Mouse (Mus musculus): ENCODE measurements around the gene Naga. TPM values are rescaled to one million over a fixed set of nuclear protein-coding genes. Genes with fewer than 3 reads are reported as not detected.
A peak's percentile ranks its signal among the peaks of the same experiment; 100 is the strongest.

Gene Naga
- polyA plus RNA-seq, 1 experiment from 2014 or later: 36.5 TPM

GRCm38 (mm10) chr15:82343368-82344287 is 4.9 kb upstream of the Naga start:
- H3K4me2 ChIP-seq: peak overlapping the region; percentile 94
- peak overlapping the region; percentile 78 for H3K4me3 ChIP-seq
- H3K9ac ChIP-seq: peak overlapping the region; percentile 96
- peaks cover 79% of the 10 kb centered on the region for H3K4me1 ChIP-seq
- 81% methylated on average over 27 of the region's 27 CpGs for WGBS (ENCODE audit: insufficient replicate concordance)
- no peaks in the 10 kb centered on the region for H3K27me3 ChIP-seq (replicated peaks)
- H3K27ac ChIP-seq: peak overlapping the region; percentile 100
- H3K36me3 ChIP-seq: peaks cover 41% of the 10 kb centered on the region
- ATAC-seq: no peak
- H3K9me3 ChIP-seq (replicated peaks): no peaks in the 10 kb centered on the region

- peak overlapping the region; percentile 94 for H3K4me2 ChIP-seq
- ATAC-seq: no peak
- H3K27ac ChIP-seq: peak overlapping the region; percentile 100
- 33% methylated on average over 5 of the region's 5 CpGs for WGBS (ENCODE audit: insufficient replicate concordance)
- peak overlapping the region; percentile 78 for H3K4me3 ChIP-seq
- peaks cover 76% of the 10 kb centered on the region for H3K4me1 ChIP-seq
- peaks cover 30% of the 10 kb centered on the region for H3K36me3 ChIP-seq
- no peaks in the 10 kb centered on the region for H3K9me3 ChIP-seq (replicated peaks)
- peak overlapping the region; percentile 96 for H3K9ac ChIP-seq
- H3K27me3 ChIP-seq (replicated peaks): no peaks in the 10 kb centered on the region
Observed at GRCm38 (mm10) chr15:82342543-82342935, 3.8 kb upstream of the Naga start.

DNA sequence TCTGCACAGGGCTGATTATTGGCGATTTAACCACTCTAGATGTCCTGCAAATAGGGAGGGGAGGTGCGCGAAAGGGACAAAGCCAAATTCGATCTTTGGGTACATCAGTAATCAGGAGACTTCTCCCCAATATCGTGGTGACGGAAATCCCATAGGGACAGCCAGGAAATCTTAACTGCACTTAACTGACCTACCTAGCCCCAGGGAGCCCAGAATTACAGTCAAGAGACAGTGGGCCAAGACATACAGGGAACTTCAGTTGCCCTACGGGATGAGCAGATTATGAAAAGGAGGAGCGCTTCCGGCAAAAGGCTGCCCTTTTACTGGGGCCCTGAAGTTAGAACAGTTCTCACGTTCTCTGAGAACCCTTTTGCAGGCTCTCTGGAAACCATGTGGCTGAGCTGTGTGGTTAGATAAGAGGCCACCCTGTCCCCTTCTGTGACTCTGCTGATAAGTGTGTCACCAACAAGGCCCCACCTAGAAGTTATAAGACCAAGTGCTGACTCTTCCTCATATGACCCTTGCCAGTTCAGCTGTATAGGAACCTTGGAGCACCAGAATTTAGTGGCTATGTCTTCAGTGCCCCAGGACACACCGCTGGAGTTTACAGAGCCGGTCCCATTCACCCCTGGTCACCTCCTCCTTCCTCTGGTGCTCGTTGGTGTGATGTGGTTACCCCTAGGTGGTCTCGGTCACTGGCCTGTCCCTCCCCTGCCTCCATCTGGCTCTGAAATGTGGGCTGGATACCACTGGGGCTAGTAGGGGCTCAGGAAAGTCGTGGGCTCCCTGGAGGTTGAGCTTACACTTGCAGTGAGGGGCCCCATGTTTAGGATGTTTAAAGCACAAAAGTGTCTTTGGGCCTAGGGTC is 3.2 kb upstream of the Naga start:
- no peaks in the 10 kb centered on the region for H3K27me3 ChIP-seq (replicated peaks)
- no peaks in the 10 kb centered on the region for H3K9me3 ChIP-seq (replicated peaks)
- peak; percentile 70 for ATAC-seq
- WGBS (ENCODE audit: insufficient replicate concordance): 9% methylated on average over 15 of the region's 15 CpGs
- peaks cover 30% of the 10 kb centered on the region for H3K36me3 ChIP-seq
- H3K27ac ChIP-seq: peak overlapping the region; percentile 100
- H3K4me2 ChIP-seq: peak overlapping the region; percentile 94
- peak overlapping the region; percentile 96 for H3K9ac ChIP-seq
- peak overlapping the region; percentile 78 for H3K4me3 ChIP-seq
- H3K4me1 ChIP-seq: peaks cover 76% of the 10 kb centered on the region

DNA sequence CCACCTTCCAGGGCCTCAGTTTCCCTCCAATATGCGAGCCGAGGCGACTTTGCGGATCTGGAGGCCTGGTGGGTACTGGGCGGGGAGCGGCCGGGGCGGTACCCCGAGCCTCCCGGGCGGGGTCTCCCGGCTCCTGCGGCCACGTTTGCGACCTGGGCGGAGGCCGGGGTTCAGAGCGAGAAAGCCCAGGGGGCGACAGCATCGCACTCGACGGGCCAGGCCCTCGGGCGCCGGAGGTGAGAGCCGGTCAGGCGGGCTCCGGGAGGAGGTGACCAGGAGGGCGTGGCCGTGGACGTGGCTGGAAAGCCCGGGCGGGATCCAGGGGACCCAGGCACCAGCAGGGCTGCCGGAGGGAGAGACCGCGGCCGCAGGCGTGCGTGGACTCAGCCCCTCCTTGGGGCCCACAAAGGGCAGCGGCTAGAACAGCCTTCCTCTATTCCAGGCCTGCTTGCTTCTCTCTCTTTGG is 2.3 kb upstream of the Naga start:
- Histone ChIP-seq H3K9me3 (replicated peaks) (no peaks in the 10 kb centered on the region), H3K9ac (peak overlapping the region; percentile 96), H3K4me1 (peaks cover 80% of the 10 kb centered on the region), H3K4me3 (peak overlapping the region; percentile 78), H3K27ac (peak overlapping the region; percentile 100), H3K4me2 (peak overlapping the region; percentile 94), H3K36me3 (peaks cover 38% of the 10 kb centered on the region), H3K27me3 (replicated peaks) (no peaks in the 10 kb centered on the region)
- peak; percentile 45 for ATAC-seq
- WGBS (ENCODE audit: insufficient replicate concordance): 0% methylated on average over 40 of the region's 40 CpGs

DNA sequence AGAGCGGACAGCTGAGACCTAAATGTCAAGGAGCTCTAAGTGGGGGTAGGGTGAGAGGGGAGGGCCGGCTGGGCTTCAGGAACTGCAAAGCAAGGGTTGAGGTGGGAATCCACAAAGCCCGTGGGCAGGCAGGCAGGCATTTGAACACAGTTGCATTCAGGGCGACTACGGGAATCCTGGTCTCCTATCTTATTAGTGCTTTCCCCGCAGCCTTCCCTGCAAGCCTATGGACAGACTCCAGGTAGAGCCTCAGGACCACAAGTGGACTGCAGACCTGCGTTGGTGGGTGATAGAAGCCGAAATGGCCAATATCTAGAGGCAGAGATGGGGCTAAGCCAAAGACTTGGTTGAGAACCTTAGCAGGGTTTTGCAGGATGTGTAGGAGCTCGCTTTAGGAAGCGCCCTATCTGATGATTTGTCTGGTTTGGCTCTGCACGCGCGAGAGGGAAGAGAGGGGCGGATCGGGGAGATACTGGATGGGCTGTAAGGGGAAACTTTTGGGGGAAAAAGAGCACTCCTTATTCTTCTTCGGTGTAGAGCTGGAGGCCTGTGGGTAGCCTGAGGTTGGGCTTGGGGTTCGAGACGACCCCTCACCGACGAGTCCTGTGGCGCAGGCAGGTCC is 1.8 kb upstream of the Naga start:
- 16% methylated on average over 21 of the region's 21 CpGs for WGBS (ENCODE audit: insufficient replicate concordance)

GRCm38 (mm10) chr15:82339634-82340254 is 1.0 kb upstream of the Naga start:
- Histone ChIP-seq H3K4me3 (peak overlapping the region; percentile 78), H3K27ac (peak overlapping the region; percentile 100), H3K27me3 (replicated peaks) (no peaks in the 10 kb centered on the region), H3K4me1 (peaks cover 74% of the 10 kb centered on the region), H3K9ac (peak overlapping the region; percentile 96), H3K36me3 (peaks cover 44% of the 10 kb centered on the region), H3K9me3 (replicated peaks) (no peaks in the 10 kb centered on the region), H3K4me2 (peak overlapping the region; percentile 94)
- ATAC-seq: no peak
- WGBS (ENCODE audit: insufficient replicate concordance): 39% methylated on average over 8 of the region's 8 CpGs

More for the DNA sequence above, 1.8 kb upstream of the Naga start:
- ATAC-seq: no peak
- Histone ChIP-seq H3K27ac (peak overlapping the region; percentile 100), H3K4me3 (peak overlapping the region; percentile 78), H3K9me3 (replicated peaks) (no peaks in the 10 kb centered on the region), H3K4me1 (peaks cover 81% of the 10 kb centered on the region), H3K36me3 (peaks cover 43% of the 10 kb centered on the region), H3K4me2 (peak overlapping the region; percentile 94), H3K27me3 (replicated peaks) (no peaks in the 10 kb centered on the region), H3K9ac (peak overlapping the region; percentile 96)

GRCm38 (mm10) chr15:82339150-82339549 is 425 bp upstream of the Naga start:
- no peak for ATAC-seq
- Histone ChIP-seq H3K4me3 (peak overlapping the region; percentile 75), H3K36me3 (peaks cover 44% of the 10 kb centered on the region), H3K9ac (peak overlapping the region; percentile 96), H3K27me3 (replicated peaks) (no peaks in the 10 kb centered on the region), H3K9me3 (replicated peaks) (no peaks in the 10 kb centered on the region), H3K4me2 (peak overlapping the region; percentile 94), H3K27ac (peak overlapping the region; percentile 100), H3K4me1 (peaks cover 68% of the 10 kb centered on the region)
- WGBS (ENCODE audit: insufficient replicate concordance): 36% methylated on average over 10 of the region's 10 CpGs

DNA sequence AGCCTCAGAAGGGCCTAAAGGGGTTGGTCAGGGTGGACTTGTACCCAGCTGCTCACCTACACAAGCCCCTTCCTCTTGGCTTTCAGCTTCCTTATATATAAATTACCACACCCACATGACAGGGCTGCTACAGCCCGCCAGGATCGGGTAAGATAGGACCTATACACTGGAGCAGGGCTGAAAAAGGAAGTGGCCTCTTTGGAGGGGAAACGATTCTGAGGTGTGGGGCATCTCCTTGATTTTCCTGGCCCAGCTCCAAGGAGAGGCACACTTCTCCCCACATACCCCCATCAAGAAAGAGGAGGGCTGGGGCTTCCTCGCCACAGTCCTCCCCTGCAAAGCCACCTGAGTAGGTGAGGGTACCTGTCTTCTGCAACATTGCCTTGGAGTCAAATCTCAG is 850 bp downstream of the Naga start:
- no peak for ATAC-seq
- H3K4me3 ChIP-seq: peak overlapping the region; percentile 75
- H3K4me2 ChIP-seq: peak overlapping the region; percentile 94
- peaks cover 55% of the 10 kb centered on the region for H3K4me1 ChIP-seq
- H3K36me3 ChIP-seq: peaks cover 43% of the 10 kb centered on the region
- H3K9me3 ChIP-seq (replicated peaks): no peaks in the 10 kb centered on the region
- H3K27me3 ChIP-seq (replicated peaks): no peaks in the 10 kb centered on the region
- WGBS (ENCODE audit: insufficient replicate concordance): 5% methylated on average over 4 of the region's 4 CpGs
- H3K9ac ChIP-seq: peak overlapping the region; percentile 96
- peak overlapping the region; percentile 100 for H3K27ac ChIP-seq

DNA sequence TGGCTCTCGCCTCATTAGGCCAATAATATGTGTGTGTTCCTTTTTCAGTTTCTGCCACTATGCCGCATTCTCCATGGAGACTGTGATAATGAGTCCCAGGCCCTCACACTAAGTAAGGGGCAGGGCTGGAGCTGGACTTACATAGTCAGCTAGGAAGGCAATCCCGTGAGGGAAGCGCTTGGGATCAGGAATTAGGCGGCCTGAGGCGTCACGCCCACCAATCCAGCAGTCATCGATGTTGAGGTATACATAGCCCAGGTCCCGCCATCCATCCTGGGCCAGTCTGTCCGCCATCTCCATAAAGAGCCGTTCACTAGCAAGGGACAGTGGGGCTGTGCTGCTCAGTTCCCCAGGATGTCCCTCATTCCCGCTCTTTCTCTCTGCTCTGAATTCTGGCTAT is 2.1 kb downstream of the Naga start:
- Histone ChIP-seq H3K4me3 (peak overlapping the region; percentile 75), H3K9ac (peak overlapping the region; percentile 96), H3K27me3 (replicated peaks) (no peaks in the 10 kb centered on the region), H3K4me2 (peak overlapping the region; percentile 94), H3K9me3 (replicated peaks) (no peaks in the 10 kb centered on the region), H3K4me1 (peaks cover 47% of the 10 kb centered on the region), H3K36me3 (peaks cover 56% of the 10 kb centered on the region), H3K27ac (peak overlapping the region; percentile 100; the same call in 1 of the 2 replicates)
- no peak for ATAC-seq
- 90% methylated on average over 12 of the region's 12 CpGs for WGBS (ENCODE audit: insufficient replicate concordance)

DNA sequence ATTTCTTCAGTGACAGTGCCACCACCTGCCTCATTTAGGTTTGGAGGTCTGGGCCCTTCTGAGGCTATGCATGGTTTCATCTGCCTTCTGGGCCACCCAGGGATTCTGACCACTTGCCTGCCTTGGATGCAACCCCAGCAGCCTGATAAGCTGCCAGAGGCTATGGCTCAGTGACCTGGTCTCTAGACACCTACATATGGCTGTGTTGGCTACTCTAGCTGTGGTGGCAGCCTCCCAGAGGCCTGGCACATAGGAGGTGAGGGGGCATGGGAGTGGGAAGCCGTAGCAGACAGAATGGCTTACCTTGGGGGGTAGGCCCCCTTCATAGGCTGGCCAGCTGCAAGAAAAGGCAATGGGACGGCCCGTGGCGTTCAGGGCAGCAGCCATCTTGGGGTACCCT is 3.5 kb downstream of the Naga start:
- Histone ChIP-seq H3K9me3 (replicated peaks) (no peaks in the 10 kb centered on the region), H3K36me3 (peaks cover 70% of the 10 kb centered on the region), H3K27ac (no peak overlapping the region), H3K27me3 (replicated peaks) (no peaks in the 10 kb centered on the region), H3K4me2 (no peak overlapping the region), H3K4me1 (peaks cover 47% of the 10 kb centered on the region), H3K4me3 (no peak overlapping the region), H3K9ac (no peak overlapping the region)
- 88% methylated on average over 4 of the region's 4 CpGs for whole genome bisulfite sequencing (ENCODE audit: insufficient replicate concordance)
- no peak for ATAC-seq

DNA sequence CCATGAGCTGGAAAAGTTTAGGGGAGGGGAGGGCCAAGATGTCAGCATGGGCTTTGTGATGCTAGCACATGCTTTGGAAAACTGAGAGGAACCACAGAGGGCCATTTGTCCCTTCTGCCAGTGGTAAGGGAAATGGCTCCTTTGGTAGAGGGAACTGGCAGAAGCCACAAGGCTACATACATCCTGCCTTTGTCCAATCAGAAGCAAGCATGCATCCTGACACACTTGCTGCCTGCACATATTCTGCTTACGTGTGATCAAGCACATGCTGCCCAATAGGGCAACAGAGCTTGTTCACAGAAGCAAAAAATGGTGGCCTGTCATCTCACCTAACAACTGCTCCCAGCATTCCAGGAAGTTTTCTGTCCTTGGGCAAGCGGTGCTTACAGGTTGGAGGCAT is 13.3 kb downstream of the Naga start:
- WGBS (ENCODE audit: insufficient replicate concordance): 61% methylated on average over 2 of the region's 2 CpGs
- Histone ChIP-seq H3K4me1 (peaks cover 22% of the 10 kb centered on the region), H3K9ac (no peak overlapping the region), H3K27ac (no peak overlapping the region), H3K4me3 (no peak overlapping the region), H3K9me3 (replicated peaks) (no peaks in the 10 kb centered on the region), H3K36me3 (peaks cover 22% of the 10 kb centered on the region), H3K27me3 (replicated peaks) (no peaks in the 10 kb centered on the region), H3K4me2 (no peak overlapping the region)
- ATAC-seq: no peak
